Mouse (Mus musculus) ES-E14 (cell line): ENCODE measurements around the gene Rnf7.

Experiments used
- HCFC1 ChIP-seq: IDR thresholded peaks from 2 replicates; pipeline ENCODE4 v1.6.1; 2012; ENCODE audit warnings: low read length, inconsistent platforms, borderline replicate concordance; ENCODE audit not compliant: insufficient read depth
- ZNF384 ChIP-seq: IDR thresholded peaks from 2 replicates; pipeline ENCODE4 v1.6.1; 2012; ENCODE audit warnings: low read depth, low read length, inconsistent platforms

DNA sequence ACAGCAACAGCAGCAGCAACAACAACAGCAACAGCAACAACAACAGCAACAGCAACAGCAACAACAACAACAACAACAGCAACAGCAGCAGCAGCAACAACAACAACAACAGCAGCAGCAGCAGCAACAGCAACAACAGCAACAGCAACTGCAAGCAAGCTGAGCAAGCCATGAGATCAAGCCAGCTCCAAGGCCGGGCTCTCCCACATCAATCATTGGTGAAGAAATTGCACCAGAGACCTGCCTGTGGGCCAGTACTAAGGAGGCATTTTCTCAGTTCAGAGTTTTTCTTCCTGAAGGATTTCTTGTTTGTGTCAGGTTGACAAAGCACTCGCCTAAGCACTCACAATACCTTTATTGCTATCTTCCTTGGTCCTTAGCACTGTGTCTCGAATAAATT, 38.3 kb upstream of the Rnf7 start:
- TF ChIP-seq ZNF384 = no peak
- no peak for TF ChIP-seq HCFC1
